Mouse (Mus musculus) cerebellum, postnatal 36 days (tissue): ENCODE measurements at regions not wholly inside any gene's neighbourhood (a gene's known extent, or its start where the extent isn't known, plus 50 kb on each side); places are given as distances from the start of the nearest gene placed in this dataset.
A peak's percentile ranks its signal among the peaks of the same experiment; 100 is the strongest.
"Not testable (repeated sequence)": the region's sequence is repeated elsewhere in the genome, so short reads cannot be mapped to it uniquely, and the experiment has no call there.

Source experiments
- DNase-seq, 2 experiments: peaks; one replicate each; pipeline ENCODE4 v3.0.0; 2021 to 2022; ENCODE audit warnings: mixed read lengths in 2 of 2

DNA sequence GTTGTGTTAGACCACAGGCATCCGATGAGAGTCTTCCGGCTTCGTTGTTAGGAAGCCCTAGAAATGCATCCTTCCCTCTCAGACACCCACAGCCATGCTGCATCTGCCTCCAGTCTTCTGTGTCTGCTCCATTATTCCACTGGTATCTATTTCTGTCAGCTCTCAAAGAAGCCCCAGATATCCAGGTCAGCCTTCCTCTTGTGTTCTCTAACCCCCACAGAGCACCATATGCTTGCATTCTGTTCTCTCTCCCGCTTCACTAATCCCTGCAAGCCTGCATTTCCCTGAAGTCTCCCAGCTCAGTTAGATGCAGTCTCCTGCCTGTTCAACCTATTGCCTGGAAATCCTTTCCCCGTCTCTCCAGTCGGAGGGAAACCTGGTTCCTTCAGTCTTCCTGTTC is 53.6 kb upstream of the Wdfy3 start:
- peak; percentile 89 to 96 for DNase-seq

DNA sequence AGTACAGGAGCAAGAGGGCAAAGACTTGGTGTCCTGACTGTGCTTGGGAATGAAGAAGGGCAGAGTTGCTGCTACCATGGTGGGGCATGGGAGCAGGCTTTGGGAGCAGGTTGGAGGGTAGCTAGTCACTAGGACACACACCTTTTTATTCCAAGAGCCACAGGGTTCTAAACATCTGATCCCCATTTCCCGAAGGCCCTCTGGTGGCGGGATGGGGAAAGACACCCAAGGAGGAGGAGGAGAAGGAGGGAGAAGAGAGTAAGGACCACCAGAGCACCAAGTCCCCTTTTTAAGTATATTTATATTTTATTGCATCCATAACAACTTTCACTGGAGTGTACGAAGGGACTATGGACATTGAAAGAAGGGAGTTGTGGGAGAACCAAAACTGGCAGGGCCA is 57.0 kb upstream of the Wdfy3 start:
- DNase-seq = peak; percentile 74 to 75

DNA sequence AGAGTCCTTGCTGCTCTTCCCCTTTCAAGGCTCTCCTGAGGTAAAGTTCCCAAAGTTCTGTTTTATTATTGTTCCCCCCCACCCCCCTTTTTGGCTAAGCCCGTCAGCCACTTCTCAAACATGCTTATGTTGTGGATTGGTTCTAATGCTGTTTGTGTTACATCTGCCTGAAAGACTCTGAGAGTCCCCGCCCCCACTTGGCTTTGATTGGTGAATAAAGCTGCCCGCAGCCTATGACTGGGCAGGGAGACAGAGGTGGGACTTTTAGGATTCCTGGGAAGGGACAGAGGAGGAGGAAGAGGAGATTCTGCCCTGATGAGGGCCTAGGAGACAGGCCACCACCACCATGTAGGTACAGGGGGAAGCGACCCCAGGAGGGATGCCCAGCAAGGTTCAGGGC is 78.3 kb upstream of the Wdfy3 start:
- no peak for DNase-seq

DNA sequence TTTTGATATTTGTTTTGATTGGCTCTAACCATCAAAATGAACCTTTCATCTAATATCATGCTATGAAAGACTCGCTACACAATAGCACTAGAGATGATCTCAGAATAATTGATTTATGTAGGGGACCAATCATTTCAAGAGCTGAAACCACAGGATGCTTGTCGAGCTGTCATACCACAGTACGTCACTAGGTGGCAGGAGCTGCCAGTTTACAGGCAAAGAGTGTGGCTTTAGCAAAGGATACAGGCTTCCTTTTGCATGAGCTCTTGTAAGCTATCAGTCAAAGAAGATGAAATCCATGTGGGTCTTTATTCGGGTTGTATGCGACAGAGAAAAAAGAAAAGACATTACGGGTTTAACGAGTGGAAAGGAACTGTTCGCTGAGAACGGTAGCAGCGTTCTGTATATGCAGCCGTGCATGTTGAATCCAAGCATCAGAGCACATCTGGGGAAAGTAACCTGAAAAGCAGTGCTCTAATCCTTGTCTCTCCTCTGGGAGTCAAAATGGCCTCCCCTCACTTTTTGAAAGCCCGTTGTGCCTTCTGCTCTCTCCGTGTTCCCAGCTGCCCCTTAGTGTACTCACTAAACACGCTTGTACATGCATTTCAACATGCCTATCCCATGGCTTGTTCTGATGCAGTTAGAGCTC is 79.9 kb upstream of the Wdfy3 start:
- peak; percentile 84 to 89 for DNase-seq

DNA sequence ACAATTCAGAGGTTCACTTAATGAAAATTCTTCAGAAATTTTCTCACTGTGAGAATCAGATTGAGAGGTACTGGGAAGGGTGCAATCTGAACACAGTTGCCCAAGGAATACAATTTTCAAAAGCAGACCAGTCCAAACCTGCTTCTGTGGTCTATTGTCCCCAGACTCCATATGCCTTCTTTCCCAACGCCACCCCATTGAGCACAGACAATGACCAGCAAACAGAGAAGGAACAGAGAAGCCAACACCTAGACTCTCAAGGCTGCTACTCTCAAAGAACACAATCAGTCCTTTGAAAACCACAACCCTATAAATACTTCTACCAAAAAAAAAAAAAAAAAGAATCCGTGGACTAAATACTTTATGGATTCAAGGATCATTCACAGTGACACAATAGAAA is 89.9 kb upstream of the Wdfy3 start:
- DNase-seq = no peak

DNA sequence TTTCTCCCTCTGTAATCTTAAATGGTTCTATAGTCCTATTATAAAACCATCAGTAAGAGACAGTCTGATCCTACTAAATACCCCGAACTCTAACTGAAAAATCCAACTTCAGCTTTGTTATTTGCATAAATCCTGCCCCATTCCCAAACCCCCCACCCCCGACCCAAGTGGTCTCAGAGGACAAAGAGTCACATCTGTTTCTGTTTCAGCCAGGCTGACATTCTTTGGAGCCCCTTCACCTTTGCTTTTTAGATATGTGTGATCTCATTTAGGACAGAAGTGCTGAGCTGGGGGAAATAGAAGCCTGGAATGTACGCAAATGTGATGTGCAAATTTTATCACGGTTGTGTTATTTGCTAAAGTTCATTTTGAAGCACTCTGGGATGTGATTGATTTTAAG is 98.3 kb upstream of the Wdfy3 start:
- no peak for DNase-seq

DNA sequence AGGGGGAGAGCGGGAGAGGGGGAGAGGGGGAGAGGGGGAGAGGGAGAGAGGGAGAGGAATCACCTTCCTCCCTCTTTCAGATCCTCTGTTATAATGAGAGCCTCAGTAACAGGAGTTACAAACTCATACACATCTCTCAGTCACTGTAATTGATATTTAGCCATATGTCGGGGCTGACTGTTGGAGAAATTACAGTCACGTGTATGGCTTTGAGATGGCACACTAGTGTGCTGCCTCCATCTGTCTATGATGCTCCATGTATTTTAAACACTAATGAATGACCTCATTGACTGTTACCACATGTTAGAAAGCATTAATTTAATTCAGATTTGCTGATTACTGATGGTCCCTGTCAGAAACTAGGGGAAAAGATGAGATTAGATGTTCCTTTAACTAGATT is 102.1 kb upstream of the Wdfy3 start:
- DNase-seq = no peak

DNA sequence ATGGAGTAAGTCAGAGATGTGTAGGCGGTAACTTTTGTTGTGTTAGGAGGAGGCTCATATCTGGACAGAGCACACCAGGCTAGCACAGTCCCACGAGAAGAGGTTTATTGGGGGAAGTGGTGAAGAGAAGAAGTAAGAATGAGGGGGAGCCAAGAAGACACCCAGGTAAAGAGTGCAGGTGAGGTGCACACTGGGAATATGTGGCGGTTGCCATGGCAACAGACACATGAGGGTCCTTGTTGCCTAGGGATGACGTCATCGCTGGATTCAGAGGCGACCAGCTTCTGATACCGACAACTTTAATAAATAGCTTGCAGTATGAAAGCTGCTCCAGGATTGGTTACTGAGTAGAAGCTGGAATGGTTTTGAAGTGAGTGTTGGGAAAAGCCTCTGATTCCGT is 110.5 kb upstream of the Wdfy3 start:
- no peak for DNase-seq

DNA sequence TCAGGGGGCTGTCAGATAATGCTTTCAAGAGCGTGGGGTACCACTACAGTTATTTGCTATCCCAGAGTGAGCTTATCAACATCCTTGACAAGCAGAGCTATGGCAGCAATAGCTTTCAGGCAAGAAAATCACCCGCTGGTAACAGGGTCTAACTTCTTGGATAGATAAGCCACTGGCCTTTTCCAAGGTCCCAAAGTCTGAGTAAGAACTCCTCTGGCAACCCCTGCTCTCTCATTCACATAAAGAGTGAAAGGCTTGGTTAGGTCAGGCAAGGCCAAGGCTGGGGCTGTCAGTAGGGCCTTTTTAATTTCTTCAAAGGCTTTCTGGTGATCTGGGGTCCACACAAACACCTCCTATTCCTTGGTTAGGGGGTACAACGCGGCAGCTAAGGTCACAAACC is 119.2 kb upstream of the Wdfy3 start:
- not testable (repeated sequence) for DNase-seq

DNA sequence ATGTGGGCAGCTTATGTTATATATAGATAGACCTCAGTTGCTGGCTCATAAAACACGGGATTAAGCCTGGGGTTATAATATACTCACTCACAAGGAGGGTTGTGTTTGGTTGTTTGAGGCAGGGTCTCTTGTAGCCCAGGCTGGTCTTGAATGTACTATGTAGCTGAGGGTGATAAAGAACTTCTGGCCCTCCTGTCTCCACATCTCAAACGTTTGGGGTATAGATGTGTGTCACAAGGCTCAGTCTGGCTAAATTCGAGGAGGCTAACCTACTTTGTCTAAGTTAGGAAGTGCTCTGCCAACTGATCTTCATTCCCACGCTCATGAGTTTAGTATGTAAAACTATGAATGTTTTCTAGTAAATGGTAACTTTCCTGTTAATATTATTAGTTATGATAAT is 136.7 kb upstream of the Wdfy3 start:
- DNase-seq = no peak

DNA sequence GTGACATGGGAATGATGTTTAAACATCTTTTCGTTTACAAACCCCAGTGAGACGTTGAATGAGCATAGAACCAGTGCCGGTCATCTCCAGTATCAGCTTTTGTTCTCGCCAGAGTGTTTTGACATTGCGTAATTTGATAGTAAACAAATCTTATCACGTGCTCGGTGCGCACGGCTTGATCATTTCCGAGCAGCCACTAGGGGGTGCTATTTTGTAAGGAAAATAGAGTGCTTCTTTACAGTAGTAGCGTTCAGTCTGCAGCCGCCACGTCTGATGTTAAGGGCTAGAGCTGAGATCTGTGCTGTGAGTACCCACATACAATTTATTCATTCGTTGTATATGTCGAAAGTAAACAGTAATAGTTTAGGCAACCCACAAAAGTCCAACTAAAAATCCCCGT is 137.2 kb upstream of the Wdfy3 start:
- DNase-seq = peak; percentile 64 to 80

DNA sequence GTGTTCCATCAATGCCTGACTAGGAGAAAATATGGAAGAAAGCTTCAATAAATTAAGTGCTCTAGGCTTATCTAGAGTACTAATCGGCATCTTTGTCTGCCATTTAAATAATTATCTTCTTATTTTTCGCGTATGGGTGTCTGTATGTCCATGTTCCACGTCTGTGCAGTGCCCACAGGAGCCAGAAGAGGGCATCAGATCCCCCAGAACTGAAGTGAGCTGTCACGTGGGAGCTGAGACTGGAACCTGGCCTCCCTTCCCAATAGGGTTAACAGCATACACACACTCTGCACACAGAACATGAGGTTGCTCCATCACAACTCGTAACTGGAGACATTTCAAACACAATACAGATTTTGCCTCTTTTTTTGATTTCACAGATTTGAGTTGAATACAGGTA is 143.4 kb upstream of the Wdfy3 start:
- DNase-seq = peak; percentile 25 to 36

DNA sequence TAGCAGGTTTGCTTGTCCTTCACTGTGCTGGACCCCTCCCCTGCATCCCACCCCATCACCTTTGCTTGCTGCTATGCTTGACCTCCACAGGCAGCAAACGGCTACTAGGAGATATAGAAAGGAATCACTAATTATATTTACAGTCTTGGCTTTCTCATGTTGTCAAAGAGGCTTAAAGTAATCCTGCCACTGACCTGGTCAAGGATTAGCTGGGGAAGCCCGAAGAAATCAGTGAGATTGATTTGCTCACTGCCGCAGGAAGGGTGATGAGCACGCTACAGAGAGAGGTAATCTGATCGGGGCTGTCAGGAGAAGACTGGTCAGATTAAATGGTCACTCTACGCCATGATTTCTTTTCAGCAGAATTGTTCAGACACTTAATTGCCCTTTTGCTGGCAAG is 157.4 kb upstream of the Wdfy3 start:
- DNase-seq = no peak

DNA sequence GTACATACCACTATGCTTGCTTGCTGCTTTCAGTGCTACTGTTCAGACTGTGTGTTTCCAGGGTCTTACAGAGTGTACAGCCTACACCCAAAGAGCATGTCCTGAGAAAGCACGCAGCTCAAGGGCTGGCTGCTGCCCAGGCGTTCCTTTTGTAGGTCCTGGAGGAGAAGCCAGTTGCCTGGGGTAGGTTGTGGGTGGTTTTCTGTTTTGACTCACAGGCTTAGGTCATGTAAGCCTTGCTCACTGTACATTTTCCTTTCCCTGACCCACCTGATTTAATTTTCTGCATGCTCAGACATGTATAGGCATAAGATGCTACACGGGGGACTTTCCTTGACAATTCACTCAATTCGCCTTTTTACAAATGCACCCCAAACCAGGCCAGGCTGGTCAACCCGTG is 172.9 kb upstream of the Wdfy3 start:
- DNase-seq = no peak

DNA sequence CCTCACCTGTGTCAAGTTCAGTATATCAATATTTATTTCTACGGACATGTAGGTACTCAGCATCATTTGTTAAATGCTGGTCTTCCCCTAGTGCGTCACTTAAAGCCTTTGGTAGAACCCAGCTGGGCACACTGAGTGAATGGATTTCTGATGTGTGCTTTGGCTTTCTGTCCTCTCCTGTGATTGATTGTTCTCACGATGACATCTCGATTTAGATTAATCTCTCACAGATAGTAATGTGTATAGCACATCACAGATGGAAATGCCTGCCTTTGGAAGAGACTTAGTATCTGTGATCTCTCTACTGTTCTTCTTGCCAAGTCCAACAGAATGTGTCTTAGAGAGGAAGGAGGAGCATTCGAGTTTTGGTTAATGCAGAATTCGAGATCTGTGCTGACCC is 175.0 kb upstream of the Wdfy3 start:
- DNase-seq = no peak

DNA sequence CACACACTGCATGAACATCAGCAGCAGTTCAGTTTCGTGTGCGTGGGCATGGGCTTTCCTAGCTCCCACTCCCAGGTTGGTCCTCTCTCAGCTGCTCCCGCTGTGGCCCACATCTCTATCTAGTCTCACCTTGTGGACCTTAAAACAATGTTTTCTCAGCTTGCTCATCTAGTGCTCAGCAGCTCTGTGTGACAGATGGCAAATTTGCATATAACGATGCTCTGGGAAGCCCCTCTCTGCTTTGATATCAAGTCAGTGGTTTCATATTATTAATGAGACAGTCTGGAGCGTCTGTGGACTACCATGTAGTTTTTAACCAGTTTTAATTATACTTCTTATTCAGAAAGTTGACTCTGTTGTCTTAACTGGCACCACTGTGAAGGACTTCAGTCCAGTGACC is 179.0 kb upstream of the Wdfy3 start:
- DNase-seq = no peak

DNA sequence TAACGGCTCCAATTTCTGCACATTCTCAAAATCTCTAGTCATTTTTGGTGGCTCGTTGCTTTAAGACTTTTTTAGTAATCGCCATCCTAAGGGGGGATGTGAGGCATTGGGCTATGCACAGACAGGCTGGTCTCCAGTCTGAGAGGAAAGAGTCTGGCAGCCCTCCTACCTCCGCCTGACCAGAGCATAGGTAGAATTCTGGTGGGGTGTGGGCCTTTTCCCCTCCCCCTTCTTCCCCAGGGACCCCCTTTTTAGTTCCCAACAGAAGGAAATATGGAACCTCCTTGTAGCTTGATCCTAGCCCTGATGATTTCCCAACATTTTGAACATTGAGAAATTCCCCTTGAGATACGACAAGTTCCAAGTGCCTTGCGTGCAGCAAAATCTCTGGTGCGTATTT is 181.4 kb upstream of the Wdfy3 start:
- DNase-seq = no peak

DNA sequence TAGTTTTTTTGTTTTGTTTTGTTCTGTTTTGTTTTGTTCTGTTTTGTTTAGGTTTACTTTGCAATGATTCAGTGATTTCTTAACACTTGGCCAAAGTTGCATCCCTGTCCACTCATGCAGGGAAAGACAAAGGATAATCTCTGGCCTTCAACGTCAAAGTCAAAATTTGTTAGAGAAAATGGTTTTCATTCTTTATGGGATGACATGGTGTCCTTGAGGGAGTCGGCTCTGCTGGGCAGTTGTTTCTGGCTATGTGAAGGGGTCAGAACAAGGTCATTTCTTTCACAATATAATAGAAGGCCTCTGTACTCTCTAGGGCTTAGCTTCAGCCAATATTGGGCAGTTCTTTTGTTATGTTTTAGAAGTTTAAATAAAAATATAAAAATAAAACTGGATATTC is 184.1 kb upstream of the Wdfy3 start:
- DNase-seq = no peak

DNA sequence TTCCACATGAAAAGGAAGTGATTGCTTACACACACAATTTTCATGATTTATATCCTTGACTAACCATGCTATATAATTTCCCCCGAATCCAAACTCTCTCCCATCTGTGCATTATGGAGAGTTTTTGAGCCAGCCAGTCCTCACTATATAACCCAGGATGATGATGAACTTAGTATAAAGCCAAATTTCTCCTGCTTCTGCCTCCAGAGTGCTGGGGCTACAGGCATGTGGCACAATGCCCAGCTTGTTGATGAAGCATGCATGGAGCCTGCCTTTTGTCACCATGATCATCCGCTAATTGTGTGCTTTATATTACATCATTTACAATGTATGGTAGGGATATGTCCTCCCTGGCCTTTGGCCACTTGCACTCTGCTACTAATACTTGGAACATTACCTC is 187.4 kb upstream of the Wdfy3 start:
- no peak for DNase-seq

DNA sequence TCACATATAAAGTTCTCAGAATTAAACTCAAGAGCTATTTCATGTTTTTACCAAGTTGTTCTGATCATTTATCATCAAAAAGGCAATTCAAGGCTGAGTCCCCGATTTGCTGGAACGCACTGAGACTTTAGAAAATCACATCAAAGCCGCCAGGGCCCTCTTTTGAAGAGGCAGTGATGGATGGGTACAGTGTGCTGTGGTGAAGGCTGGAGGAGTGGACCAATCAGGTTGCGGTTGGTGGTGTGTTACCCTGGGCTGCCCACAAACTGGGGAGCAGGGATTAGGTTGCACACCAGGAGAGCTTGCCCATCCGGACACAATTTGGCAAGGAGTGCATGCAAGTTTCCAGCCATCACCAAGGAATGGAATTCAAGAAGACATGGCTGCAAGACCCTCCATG is 191.9 kb upstream of the Wdfy3 start:
- no peak for DNase-seq

DNA sequence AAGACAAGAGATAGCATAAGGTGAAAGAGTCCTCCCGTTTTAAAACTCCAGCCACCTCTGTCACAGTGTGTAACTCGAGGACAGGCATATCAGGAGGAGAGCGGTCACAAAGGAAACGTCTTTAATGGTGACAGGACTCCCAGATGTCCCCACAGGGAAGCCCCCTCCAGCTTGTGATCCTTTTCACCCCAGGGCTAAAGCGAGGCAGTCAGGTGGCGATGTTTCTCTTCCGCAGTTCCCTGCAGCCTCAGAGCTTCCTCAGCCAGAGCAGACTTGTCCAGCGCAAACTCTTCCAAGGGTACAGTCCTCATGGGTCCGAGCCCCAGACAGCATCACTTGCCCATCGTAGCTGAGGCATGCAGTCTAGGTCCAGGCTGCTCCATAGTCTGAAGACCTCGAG is 196.7 kb upstream of the Wdfy3 start:
- DNase-seq = no peak

DNA sequence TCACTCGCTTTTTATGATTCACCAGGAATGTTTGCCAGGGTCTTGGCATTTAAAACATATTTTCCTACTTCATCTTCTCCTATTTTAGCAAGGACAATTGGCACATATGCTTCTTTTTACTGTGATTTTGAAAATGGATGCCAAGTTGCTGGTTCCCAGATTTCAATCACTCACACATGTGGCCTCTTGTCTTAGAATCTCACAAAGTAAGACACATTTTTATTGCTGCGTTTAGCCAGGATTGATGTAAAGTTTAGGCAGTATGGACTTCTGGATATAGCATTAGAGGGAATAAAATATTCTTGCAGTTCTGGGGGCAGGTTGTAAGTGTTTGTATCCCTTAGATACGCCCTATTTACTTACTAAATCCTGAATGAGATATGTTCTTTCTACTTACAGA is 197.4 kb upstream of the Wdfy3 start:
- DNase-seq = no peak

DNA sequence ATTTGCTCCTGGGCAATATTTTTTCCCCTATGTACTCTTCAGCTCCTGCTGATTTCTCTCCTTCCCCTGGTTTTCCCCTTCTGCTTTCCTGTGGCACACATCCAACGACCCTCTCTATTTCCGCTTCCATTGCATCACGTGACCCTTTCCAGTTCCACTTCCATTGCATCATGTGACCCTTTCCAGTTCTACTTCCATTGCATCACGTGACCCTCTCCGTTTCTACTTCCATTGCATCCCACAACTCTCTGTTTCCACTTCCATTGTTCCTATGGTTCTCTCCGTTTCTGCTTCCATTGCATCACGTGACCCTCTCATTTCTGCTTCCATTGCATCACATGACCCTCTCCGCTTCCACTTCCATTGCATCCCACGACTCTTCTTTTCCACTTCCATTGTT is 199.5 kb upstream of the Wdfy3 start:
- no peak for DNase-seq

DNA sequence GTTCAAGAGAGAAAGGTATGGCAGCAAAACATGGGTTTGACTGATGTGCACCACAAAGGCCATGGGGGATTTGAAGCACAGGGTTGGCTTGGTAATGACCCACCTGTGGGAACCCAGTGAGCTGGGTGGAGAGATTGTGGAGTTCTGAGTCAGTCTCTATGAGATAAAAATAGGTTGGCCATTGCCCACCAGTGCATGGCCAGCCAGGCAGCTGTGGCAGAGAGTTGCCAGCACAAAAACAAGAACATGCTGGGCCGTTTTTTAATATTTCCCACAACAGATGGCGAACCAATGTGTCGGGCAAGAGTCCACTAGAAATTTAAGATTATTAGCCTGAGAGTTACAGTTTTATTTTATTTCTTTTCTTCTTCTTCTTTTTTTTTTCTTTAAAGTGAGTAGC is 205.6 kb upstream of the Arhgap24 start:
- no peak for DNase-seq

DNA sequence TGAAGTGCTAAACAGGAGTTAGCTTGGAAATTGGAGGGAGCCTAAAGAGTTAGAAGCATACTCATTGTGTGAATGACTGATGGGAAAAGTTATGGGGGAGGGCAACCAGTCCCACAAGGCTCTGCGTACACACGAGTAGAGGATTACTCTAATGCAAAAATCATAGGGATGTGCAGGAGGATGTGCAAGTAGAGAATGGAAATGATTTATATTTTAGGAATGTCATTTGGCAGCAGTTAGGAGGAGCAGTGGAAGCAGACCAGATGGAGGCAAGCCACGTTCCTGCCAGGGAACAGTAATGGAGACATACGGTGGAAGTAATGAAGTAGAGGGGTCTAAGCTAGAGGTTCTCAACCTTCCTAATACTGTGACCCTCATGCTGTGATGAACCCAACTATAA is 194.1 kb upstream of the Arhgap24 start:
- DNase-seq = no peak

DNA sequence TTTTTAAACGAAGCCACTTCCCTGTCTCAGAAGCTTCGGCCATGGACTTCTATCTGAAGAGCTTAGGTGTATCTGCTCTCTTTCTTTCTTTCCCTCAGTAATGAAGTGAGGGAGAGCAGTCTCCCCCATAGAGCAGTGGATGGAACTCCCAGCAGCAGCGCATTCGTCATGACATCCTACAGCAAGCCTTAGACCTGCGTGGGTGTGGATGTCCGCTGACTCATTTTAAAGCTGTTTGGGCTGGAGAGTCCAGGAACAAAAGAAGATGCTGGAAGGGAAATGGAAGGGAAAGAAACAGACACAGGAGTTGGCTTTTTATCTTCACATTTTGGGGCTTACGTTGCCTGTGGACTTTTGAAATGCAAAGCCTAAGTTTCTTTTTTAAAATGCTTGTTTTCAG is 190.3 kb upstream of the Arhgap24 start:
- no peak for DNase-seq
